Mouse (Mus musculus) thymus, postnatal 4 days (tissue): ENCODE measurements around the gene Zfp341.

Experiments used
- DNase-seq: peaks from one replicate; pipeline ENCODE4 v3.0.0; 2021

Zfp341 gene

DNA sequence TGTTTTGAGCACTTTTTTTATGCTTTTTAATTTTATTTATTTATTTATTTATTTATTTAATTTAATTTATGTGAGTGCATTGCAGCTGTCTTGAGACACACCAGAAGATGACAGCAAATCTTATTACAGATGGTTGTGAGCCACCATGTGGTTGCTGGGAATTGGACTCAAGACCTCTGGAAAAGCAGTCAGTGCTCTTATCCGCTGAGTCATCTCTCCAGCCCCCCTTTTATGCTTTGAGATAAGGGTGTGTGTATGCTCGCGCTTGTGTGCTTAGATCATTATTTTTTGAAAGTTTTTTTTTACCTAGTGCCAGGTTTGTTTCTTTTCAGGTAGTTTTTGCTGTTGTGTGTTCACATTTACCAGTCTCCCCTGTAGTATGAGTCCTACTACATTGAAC, 65.9 kb downstream of the Zfp341 start:
- no peak for DNase-seq

DNA sequence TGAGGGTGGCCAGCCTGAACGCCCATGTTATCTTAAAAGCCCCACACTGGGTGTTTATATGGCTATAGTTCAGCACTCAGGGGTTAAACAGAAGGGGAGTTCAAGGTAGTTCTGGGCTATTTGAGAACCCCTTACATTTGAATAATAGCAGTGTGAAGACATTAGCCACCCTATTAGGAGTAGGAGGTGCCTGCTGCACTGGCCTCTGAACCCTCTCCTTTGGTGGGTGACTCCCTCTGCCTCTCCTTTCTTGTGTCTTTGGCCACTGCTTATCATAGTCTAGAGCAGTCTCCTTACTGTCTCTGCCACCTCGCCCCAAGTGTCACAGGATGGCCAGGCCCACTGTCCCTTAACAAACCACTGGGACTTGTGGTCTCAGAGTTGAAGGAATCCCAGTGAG, 67.2 kb downstream of the Zfp341 start:
- no peak for DNase-seq

DNA sequence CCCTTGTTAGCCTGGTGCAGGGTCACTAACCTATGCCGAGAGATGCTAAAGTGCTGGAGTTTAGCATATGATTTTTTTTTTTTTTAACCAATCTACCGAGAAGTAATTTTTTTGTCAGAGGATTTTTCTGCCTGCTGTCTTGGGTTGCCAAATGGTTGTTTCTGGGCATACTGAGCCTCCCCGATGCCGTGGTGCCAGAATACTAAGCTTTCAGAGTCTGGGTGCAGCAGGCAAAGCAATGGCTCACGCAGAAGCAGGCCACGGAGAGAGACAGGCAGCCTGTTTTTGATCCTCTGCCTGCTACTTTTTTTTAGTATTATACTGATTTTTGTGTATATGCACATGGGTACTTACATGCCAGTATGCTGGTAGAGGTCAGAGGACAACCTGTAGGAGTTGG, 67.8 kb downstream of the Zfp341 start:
- no peak for DNase-seq

DNA sequence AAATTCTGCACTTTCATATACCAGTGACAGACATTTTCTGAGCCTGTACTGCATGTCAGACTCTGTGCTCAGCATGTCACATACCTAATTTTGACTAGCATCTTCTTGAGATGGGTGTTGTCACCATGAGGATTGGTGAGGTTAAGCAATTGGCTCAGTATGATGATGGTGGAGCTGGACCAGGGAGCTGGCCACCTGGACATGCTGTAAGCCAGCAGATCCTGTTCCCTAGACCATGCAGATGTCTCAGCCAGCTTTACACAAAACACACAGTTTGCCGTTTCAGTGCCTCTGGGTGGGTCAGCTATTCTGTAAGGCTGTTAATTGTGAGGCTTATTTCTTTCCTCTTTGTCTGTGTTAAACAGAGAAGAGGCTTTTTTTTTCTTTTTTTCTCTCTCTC, 69.6 kb downstream of the Zfp341 start:
- no peak for DNase-seq

DNA sequence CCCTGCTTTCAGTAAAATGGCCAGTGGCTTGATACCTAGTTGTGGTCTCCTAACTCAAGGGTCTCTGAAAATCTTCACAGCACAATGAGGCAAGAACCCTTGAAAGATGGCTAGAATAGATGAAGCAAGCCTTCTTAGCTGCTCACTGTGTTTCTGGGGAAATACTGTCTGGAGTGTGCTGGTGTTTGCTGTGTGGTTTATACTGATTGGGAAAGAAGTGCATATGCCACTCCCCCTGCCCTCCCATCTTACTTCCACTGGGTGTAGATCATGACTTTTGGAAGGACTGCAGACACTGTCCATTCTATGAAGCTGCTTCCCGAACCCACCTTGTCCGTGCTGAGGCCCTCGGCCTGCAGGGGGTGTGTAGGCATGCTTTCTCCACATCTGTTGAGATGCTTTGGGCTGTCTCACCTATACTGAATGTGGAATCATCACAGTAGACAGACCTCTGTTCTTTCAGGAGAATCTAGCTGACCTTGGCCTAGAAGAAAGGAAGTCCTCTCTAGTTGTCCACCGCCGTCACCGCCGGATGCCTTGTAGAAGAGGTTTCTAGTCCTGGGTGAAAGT, 71.9 kb downstream of the Zfp341 start:
- DNase-seq: no peak

DNA sequence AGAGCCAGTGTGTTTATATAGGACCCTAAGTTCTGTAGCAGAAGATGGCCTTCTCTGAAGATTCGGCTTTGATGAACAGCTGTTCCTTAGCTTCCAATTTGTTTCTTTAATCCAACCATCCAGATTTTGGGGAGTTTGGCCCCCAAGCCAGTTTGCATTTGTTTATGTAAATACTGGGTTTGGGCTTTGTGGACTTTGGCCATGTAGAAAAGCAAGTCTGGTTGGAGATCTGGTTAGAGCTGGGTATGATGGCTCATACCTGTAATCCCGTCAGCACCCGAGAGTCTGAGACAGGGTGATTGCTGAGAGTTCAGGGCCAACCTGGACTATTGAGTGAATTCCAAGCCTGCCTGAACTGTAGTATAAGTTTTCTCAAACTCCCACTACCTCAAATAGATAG, 72.7 kb downstream of the Zfp341 start:
- no peak for DNase-seq

DNA sequence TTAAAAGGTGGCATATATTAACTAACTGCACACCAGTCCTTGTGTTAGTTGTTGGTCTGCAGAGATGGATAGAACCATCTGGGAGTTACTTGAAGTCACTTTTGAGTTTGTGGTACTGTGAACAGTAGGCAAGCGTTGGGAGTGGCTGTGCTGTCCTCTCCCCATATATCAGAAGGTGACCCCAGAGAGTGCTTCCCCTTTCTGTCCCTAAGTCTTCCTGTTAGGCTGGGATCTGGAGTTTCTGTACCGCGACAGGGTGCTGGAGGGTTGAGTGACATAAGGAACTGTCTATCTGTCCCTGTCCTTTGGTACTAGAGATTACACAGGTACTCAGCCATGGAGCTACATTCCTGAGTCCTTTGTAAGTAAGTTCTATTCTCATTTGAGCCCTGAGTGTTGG, 73.7 kb downstream of the Zfp341 start:
- DNase-seq: no peak

DNA sequence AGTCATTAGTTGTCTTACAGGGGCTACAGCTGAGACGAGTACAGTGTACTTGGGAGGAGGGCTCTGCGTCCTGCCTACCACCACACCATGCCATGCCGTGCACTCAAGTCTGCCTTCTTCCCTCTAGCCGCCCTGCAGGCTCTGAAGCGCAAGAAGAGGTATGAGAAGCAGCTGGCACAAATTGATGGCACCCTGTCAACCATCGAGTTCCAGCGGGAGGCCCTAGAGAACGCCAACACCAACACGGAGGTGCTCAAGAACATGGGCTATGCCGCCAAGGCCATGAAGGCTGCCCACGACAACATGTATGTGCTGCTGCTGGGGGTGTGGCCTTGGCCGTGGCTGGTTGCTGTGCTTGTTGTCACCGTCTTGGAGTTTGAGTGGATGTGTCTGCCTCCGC, 76.3 kb downstream of the Zfp341 start:
- no peak for DNase-seq

DNA sequence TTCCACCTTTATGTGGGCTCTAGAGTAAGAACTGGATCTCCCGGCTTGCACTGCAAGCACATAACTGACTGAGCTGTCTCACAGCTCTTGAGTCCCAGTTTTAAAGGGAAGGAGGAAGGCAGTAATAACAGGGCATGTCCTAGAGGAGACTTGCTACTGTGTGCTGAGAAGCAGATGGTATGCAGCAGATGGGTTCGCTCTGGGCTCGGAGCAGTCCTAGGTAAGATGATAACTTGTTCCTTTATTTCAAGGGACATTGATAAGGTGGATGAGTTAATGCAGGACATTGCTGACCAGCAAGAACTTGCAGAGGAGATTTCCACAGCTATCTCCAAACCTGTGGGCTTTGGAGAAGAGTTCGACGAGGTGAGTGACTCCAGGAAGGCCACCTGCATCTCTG, 77.9 kb downstream of the Zfp341 start:
- DNase-seq: no peak

DNA sequence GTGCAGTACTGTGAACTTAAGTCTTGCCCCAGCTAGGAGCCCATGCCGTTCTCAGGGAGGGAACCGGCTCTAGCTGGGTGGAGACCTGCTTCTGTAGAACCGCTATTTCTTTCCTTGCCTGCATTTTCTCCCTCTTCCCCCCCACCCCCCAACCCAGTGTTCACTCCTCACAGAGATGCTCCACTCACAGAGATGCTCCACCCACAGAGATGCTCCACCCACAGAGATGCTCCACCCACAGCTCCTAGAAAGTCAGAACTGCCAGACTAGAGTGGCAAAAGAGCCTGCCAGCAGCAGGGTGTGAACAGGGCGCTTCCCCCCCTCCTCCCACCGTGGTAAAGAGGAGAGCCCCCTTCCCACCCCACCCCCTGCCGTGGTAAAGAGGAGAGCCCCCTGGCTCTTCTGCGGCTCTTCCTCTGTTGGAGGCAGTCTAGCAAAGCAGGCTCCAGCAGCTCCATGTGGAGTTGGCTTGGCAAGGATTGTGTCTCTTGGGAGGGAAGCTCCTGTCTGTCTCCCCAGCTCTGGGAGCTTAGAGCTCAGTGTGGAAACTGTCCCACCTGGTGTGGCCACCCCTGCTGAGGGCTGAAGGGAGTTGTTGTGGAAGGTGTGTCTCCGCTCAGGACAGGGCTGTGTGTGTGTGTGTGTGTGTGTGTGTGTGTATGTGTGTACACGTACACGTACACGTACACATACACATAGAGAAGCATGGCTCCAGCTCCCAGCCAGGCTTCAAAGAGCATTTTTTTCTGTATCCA, 80.3 kb downstream of the Zfp341 start:
- no peak for DNase-seq

DNA sequence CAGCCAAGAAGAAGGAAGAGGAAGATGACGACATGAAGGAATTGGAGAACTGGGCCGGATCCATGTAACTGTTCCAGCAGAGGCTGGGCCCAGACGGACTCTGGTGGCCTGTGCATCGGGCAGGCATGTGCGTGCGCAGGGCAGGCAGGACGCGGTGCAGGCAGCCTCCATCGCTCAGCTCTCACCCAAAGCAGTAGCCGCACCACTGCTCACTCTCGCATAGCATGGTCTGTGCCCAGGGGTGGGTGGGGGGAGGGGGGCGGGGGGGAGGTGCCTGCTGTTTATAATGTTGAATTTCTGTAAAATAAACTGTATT, 80.8 kb downstream of the Zfp341 start:
- no peak for DNase-seq

DNA sequence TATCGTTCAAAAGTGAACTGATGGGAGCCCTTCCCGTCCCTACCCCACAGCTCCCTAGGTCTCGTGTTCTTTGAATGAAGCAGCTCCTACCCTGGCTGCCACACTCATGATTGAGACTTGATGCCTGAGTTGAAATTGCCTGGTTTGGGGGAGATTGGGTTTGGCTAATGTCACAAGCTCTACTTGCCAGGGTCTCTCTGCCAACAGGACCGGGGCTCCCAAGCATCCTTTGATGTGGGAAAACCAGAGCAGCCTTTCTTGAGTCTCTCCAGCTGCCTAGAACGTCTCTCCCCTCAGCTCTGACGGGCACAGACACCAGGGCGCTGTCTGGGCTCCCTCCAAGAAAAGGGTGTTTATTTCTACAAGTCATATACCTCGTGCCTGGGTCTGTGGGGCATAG, 82.6 kb downstream of the Zfp341 start:
- no peak for DNase-seq
